Mouse (Mus musculus): ENCODE results near the gene Gm49355. TPM values are rescaled to one million over a fixed set of nuclear protein-coding genes. Genes with fewer than 3 reads are reported as not detected.

Gene Gm49355
- total and polyA plus RNA-seq, 3 experiments = 0.08 to 0.26 (median 0.23) TPM

- in situ Hi-C loops (cut with MboI; ENCODE audit: low pct_ligation_motif_present, low pct_unique_long_range_greater_than_20kb, low sequenced_read_pairs) (no loop called here), dilution Hi-C loops (cut with MboI; ENCODE audit: extremely low pct_ligation_motif_present, extremely low pct_unique_long_range_greater_than_20kb, low sequenced_read_pairs) (no loop called here)
- Histone ChIP-seq H3K4me2 (ENCODE audit: insufficient read depth, low read depth, poor library complexity, severe bottlenecking) (no peak overlapping the region), H3K9me3 (replicated peaks; ENCODE audit: low read length) (peaks cover 2% of the 10 kb centered on the region), H3K4me3 (replicated peaks in 1 of 3; ENCODE audit: low read depth in 2 of 3, low read length in 2 of 3, poor library complexity in 1 of 3) (no peak overlapping the region), H3K27me3 (replicated peaks) (no peaks in the 10 kb centered on the region), H3K9ac (ENCODE audit: insufficient read depth, low read depth) (no peak overlapping the region), H3K79me2 (replicated peaks; ENCODE audit: control insufficient read depth, extremely low read depth, insufficient read depth, poor library complexity, severe bottlenecking) (no peaks in the 10 kb centered on the region), H3K27ac (ENCODE audit: insufficient read depth, low read depth) (no peak overlapping the region), H3K4me1 (ENCODE audit: control insufficient read depth in 1 of 2, insufficient read depth in 2 of 2) (no peaks in the 10 kb centered on the region), H3K36me3 (replicated peaks in 1 of 2; ENCODE audit: control insufficient read depth in 1 of 2, insufficient read depth in 1 of 2, low read length in 1 of 2) (no peaks in the 10 kb centered on the region)
- TF ChIP-seq NRF1 (IDR thresholded peaks at IDR 0.05; ENCODE audit: low read depth, low read length) (no peak), IRF4 (IDR thresholded peaks at IDR 0.05; ENCODE audit: low read depth, low read length) (no peak), TBP (conservative IDR thresholded peaks at IDR 0.05; ENCODE audit: low read depth, low read length) (no peak), RAD21 (IDR thresholded peaks at IDR 0.05; ENCODE audit: low read depth, low read length) (no peak), KAT2A (IDR thresholded peaks at IDR 0.05; ENCODE audit: insufficient replicate concordance, low read length) (no peak), NELFE (IDR thresholded peaks at IDR 0.05; ENCODE audit: low read depth, low read length) (no peak), SMC3 (IDR thresholded peaks at IDR 0.05; ENCODE audit: low read depth, low read length) (no peak), JUN (IDR thresholded peaks at IDR 0.05; ENCODE audit: insufficient read depth, low read depth, low read length) (no peak), EP300 (IDR thresholded peaks at IDR 0.05; ENCODE audit: low read length) (no peak), CHD1 (IDR thresholded peaks at IDR 0.05; ENCODE audit: low read depth, low read length) (no peak), UBTF (IDR thresholded peaks at IDR 0.05; ENCODE audit: low read depth, low read length) (no peak), E2F4 (IDR thresholded peaks at IDR 0.05; ENCODE audit: insufficient replicate concordance, low read depth, low read length) (no peak), POLR2AphosphoS2 (IDR thresholded peaks at IDR 0.05; ENCODE audit: low read depth, low read length) (no peak), CTCF (conservative IDR thresholded peaks at IDR 0.05 in 1 of 2, IDR thresholded peaks at IDR 0.05 in 1 of 2; ENCODE audit: low read depth in 2 of 2, low read length in 2 of 2) (no peak)
- no peak for DNase-seq (ENCODE audit: extremely low read depth)
These were observed 55.2 kb downstream of the Gm49355 start for GRCm38 (mm10) chr14:12338811-12339565.

- Histone ChIP-seq H3K79me2 (replicated peaks; ENCODE audit: control insufficient read depth, extremely low read depth, insufficient read depth, poor library complexity, severe bottlenecking) (no peaks in the 10 kb centered on the region), H3K9ac (ENCODE audit: insufficient read depth, low read depth) (no peak overlapping the region), H3K4me3 (replicated peaks in 1 of 3; ENCODE audit: low read depth in 2 of 3, low read length in 2 of 3, poor library complexity in 1 of 3) (no peak overlapping the region), H3K27ac (ENCODE audit: insufficient read depth, low read depth) (no peak overlapping the region), H3K4me1 (ENCODE audit: control insufficient read depth in 1 of 2, insufficient read depth in 2 of 2) (no peaks in the 10 kb centered on the region), H3K36me3 (replicated peaks in 1 of 2; ENCODE audit: control insufficient read depth in 1 of 2, insufficient read depth in 1 of 2, low read length in 1 of 2) (no peaks in the 10 kb centered on the region), H3K9me3 (replicated peaks; ENCODE audit: low read length) (peaks cover 12% of the 10 kb centered on the region), H3K4me2 (ENCODE audit: insufficient read depth, low read depth, poor library complexity, severe bottlenecking) (no peak overlapping the region), H3K27me3 (replicated peaks) (no peaks in the 10 kb centered on the region)
- in situ Hi-C loops (cut with MboI; ENCODE audit: low pct_ligation_motif_present, low pct_unique_long_range_greater_than_20kb, low sequenced_read_pairs) (no loop called here), dilution Hi-C loops (cut with MboI; ENCODE audit: extremely low pct_ligation_motif_present, extremely low pct_unique_long_range_greater_than_20kb, low sequenced_read_pairs) (no loop called here)
- no peak for DNase-seq (ENCODE audit: extremely low read depth)
- TF ChIP-seq MYC (IDR thresholded peaks at IDR 0.05; ENCODE audit: low read depth, low read length) (no peak), CHD1 (IDR thresholded peaks at IDR 0.05; ENCODE audit: low read depth, low read length) (no peak), ETS1 (conservative IDR thresholded peaks at IDR 0.05; ENCODE audit: low read depth, low read length) (no peak), CHD2 (IDR thresholded peaks at IDR 0.05; ENCODE audit: low read length) (no peak), PAX5 (IDR thresholded peaks at IDR 0.05; ENCODE audit: low read length) (no peak), ZNF384 (IDR thresholded peaks at IDR 0.05; ENCODE audit: low read depth, low read length) (no peak), SIN3A (IDR thresholded peaks at IDR 0.05; ENCODE audit: low read length) (no peak), POLR2A (IDR thresholded peaks at IDR 0.05; ENCODE audit: low read depth, low read length) (no peak), NRF1 (IDR thresholded peaks at IDR 0.05; ENCODE audit: low read depth, low read length) (no peak), ELF1 (IDR thresholded peaks at IDR 0.05; ENCODE audit: low read depth, low read length) (no peak), E2F4 (IDR thresholded peaks at IDR 0.05; ENCODE audit: insufficient replicate concordance, low read depth, low read length) (no peak), ZC3H11A (IDR thresholded peaks at IDR 0.05; ENCODE audit: low read depth, low read length) (no peak), UBTF (IDR thresholded peaks at IDR 0.05; ENCODE audit: low read depth, low read length) (no peak), TCF12 (IDR thresholded peaks at IDR 0.05; ENCODE audit: low read depth, low read length) (no peak), MAZ (IDR thresholded peaks at IDR 0.05; ENCODE audit: low read depth, low read length) (no peak), USF2 (conservative IDR thresholded peaks at IDR 0.05; ENCODE audit: low read depth, low read length) (no peak), MXI1 (IDR thresholded peaks at IDR 0.05; ENCODE audit: low read depth, low read length) (no peak)
These were observed 56.7 kb downstream of the Gm49355 start for GRCm38 (mm10) chr14:12340238-12341074.
